Mouse (Mus musculus) midbrain, embryonic 11.5 days (tissue): ENCODE results near the gene 1700020N01Rik. TPM values are rescaled to one million over a fixed set of nuclear protein-coding genes. Genes with fewer than 3 reads are reported as not detected.

Experiments
- polyA plus RNA-seq: library from polyadenylated mRNA; unstranded; fragments of >200 nt; fragmentation: Nextera tagmentation; extraction: Ambion mirVana; gene quantifications from 2 replicates; pipeline ENCODE4 v1.2.1, GENCODE M21; 2014

The 1700020N01Rik gene
- polyA plus RNA-seq, 1 experiment from 2014 or later, result not detected

Other genes starting within 250 kb of the 1700020N01Rik start
- gene Aldh8a1, start 215.9 kb upstream of the 1700020N01Rik start, polyA plus RNA-seq, result 0.07 TPM in 1 of 2 replicates, not detected in the other